ENCODE assay signal across 19 mouse cellular contexts in the genomic region with DNA sequence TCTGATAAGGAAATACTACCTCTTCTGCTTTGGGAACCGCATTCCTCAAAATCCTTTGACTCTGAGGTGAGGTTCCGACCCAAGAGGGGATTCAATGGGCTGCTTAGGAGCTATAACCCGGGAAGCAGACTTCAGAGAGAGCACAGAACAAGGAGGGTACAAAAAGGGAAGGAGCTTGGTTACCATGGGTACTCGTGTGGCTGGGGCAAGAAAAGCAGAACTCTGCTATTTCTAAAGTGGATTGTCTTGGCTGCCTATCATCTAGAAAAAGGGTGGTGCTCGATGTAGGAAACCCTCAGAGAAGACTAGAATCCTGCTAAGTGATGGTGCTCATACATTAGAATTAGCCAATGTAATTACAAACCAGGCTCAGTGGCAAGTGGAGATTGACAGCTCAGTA. TPM values are rescaled to one million over a fixed set of nuclear protein-coding genes. Genes with fewer than 3 reads are reported as not detected.
DNase-seq lines count a peak whose midpoint lies in the region; ATAC-seq and TF ChIP-seq lines count a peak whose summit lies in the region.
"Had no signal": no experiment of that assay in that cellular context is flagged by ENCODE, and none has a peak within 500 bp of the region (broad histone marks: within the 10 kb centered on the region; RNA-seq: fewer than 3 reads in every experiment).

No protein-coding gene starts in this region.

- no peaks in the 10 kb centered on the region for H3K9me3 ChIP-seq in lung, postnatal 0 days (ENCODE audit: low read length)
- H3K9me3 ChIP-seq in stomach, embryonic 15.5 days: no peaks in the 10 kb centered on the region
- H3K9me3 ChIP-seq: forebrain, embryonic 15.5 days; limb, embryonic 15.5 days; lung, embryonic 15.5 days; midbrain, embryonic 12.5 days had no signal

- WGBS in heart, adult 2 months: 53% methylated on average over 5 of the region's 5 CpGs
- 49% methylated on average over 5 of the region's 5 CpGs for WGBS in lung, postnatal 0 days
- 52% methylated on average over 5 of the region's 5 CpGs for WGBS in lung, adult 2 months
- WGBS in stomach, embryonic 15.5 days: 56% methylated on average over 5 of the region's 5 CpGs

- peak; percentile 77 for DNase-seq in heart, adult 11 months
- DNase-seq in heart, adult 2 months: no peak
- peak; percentile 32 for DNase-seq in lung, postnatal 0 days (ENCODE audit: low spot score)
- DNase-seq in lung, adult 2 months: no peak
- DNase-seq in kidney, postnatal 36 days: no peak
- DNase-seq in left cerebral cortex, postnatal 10 days (ENCODE audit: extremely low spot score in 1 of 2, low spot score in 2 of 2): no peak
- DNase-seq: cerebellum, adult 18-20 months; gastrocnemius, postnatal 14 days; kidney, adult 9 months had no signal

- no peak for ATAC-seq in lung, postnatal 0 days
- ATAC-seq in hematopoietic stem cell, adult 5-6 weeks (replicated peaks in 1 of 2; ENCODE audit: insufficient read depth in 1 of 2, low FRiP score in 2 of 2, low TSS enrichment in 1 of 2, low read depth in 1 of 2, poor library complexity in 2 of 2, severe bottlenecking in 2 of 2): peak; percentile 94 to 95
- ATAC-seq in stomach, embryonic 15.5 days (ENCODE audit: insufficient read depth, low FRiP score, low read depth): no peak
- ATAC-seq: forebrain, embryonic 15.5 days; hindbrain, embryonic 16.5 days had no signal

- no peak overlapping the region for H3K27ac ChIP-seq in heart, adult 2 months
- no peak overlapping the region for H3K27ac ChIP-seq in lung, postnatal 0 days (ENCODE audit: low read length)
- peak overlapping the region; percentile 35; the same call in 1 of the 2 replicates for H3K27ac ChIP-seq in stomach, embryonic 15.5 days
- H3K27ac ChIP-seq: forebrain, embryonic 15.5 days; limb, embryonic 15.5 days; lung, embryonic 15.5 days; midbrain, embryonic 12.5 days had no signal

- peaks cover 8% of the 10 kb centered on the region for H3K4me1 ChIP-seq in heart, adult 2 months (ENCODE audit: control insufficient read depth, insufficient read depth, low read length)
- peaks cover 3% of the 10 kb centered on the region; the same call in 1 of the 2 replicates for H3K4me1 ChIP-seq in lung, postnatal 0 days (ENCODE audit: insufficient read depth, low read depth, low read length)
- H3K4me1 ChIP-seq in lung, adult 2 months (ENCODE audit: control insufficient read depth, insufficient read depth, low read length): no peaks in the 10 kb centered on the region; the same call in 1 of the 2 replicates
- 0 out of 2 replicates have a peak, but pooled peaks cover 2% of the 10 kb centered on the region for H3K4me1 ChIP-seq in stomach, embryonic 15.5 days

- TF ChIP-seq EP300 in heart, adult 2 months (IDR thresholded peaks at IDR 0.05; ENCODE audit: insufficient read depth, low read depth, low read length): no peak
- no peak for TF ChIP-seq EP300 in lung, postnatal 0 days (IDR thresholded peaks at IDR 0.05)

- no peaks in the 10 kb centered on the region for H3K27me3 ChIP-seq in heart, adult 2 months (ENCODE audit: control insufficient read depth, insufficient read depth, low read length)
- H3K27me3 ChIP-seq in lung, postnatal 0 days (replicated peaks; ENCODE audit: insufficient read depth, low read length): no peaks in the 10 kb centered on the region
- no peaks in the 10 kb centered on the region for H3K27me3 ChIP-seq in stomach, embryonic 15.5 days (replicated peaks)
- H3K27me3 ChIP-seq: forebrain, embryonic 15.5 days; limb, embryonic 15.5 days; lung, embryonic 15.5 days; midbrain, embryonic 12.5 days had no signal

- intact Hi-C loops in heart, adult 2 months (cut with DNase I): no loop called here
- intact Hi-C loops in left cerebral cortex, postnatal 10 days (cut with DNase I): no loop called here

- no peak for TF ChIP-seq POLR2A in heart, adult 2 months (IDR thresholded peaks at IDR 0.05; ENCODE audit: insufficient read depth, low read depth, low read length)
- no peak for TF ChIP-seq POLR2A in lung, adult 2 months (IDR thresholded peaks at IDR 0.05; ENCODE audit: borderline replicate concordance, extremely low read depth, low read depth, low read length)

- TF ChIP-seq CTCF in heart, adult 2 months (IDR thresholded peaks at IDR 0.05): no peak
- no peak for TF ChIP-seq CTCF in lung, postnatal 0 days (IDR thresholded peaks at IDR 0.05)
- no peak for TF ChIP-seq CTCF in lung, adult 2 months (IDR thresholded peaks at IDR 0.05; ENCODE audit: insufficient read depth, low read length)

- H3K79me2 ChIP-seq in heart, adult 2 months (replicated peaks; ENCODE audit: control insufficient read depth, insufficient read depth, low read length): no peaks in the 10 kb centered on the region

- H3K4me2 ChIP-seq in lung, postnatal 0 days (replicated peaks; ENCODE audit: low read depth, low read length): no peak overlapping the region
- no peak overlapping the region for H3K4me2 ChIP-seq in stomach, embryonic 15.5 days
- H3K4me2 ChIP-seq: forebrain, embryonic 15.5 days; limb, embryonic 15.5 days; lung, embryonic 15.5 days; midbrain, embryonic 12.5 days had no signal

- no peak overlapping the region for H3K9ac ChIP-seq in heart, adult 2 months (ENCODE audit: low read depth, low read length)
- no peak overlapping the region for H3K9ac ChIP-seq in lung, postnatal 0 days (replicated peaks; ENCODE audit: low read depth)
- no peak overlapping the region for H3K9ac ChIP-seq in stomach, embryonic 15.5 days
- H3K9ac ChIP-seq: forebrain, embryonic 15.5 days; limb, embryonic 15.5 days; lung, embryonic 15.5 days; midbrain, embryonic 12.5 days had no signal

- H3K36me3 ChIP-seq in heart, adult 2 months (ENCODE audit: control insufficient read depth, insufficient read depth, low read length): no peaks in the 10 kb centered on the region
- H3K36me3 ChIP-seq in lung, postnatal 0 days (ENCODE audit: insufficient read depth, low read length): no peaks in the 10 kb centered on the region
- H3K36me3 ChIP-seq in stomach, embryonic 15.5 days: no peaks in the 10 kb centered on the region
- H3K36me3 ChIP-seq: forebrain, embryonic 15.5 days; limb, embryonic 15.5 days; lung, embryonic 15.5 days; midbrain, embryonic 12.5 days had no signal

- H3K4me3 ChIP-seq in heart, adult 2 months: no peak overlapping the region
- H3K4me3 ChIP-seq in lung, postnatal 0 days (ENCODE audit: low read depth, low read length): no peak overlapping the region
- no peak overlapping the region for H3K4me3 ChIP-seq in lung, adult 2 months (replicated peaks; ENCODE audit: extremely low read depth, low read depth, low read length)
- H3K4me3 ChIP-seq in stomach, embryonic 15.5 days (replicated peaks): no peak overlapping the region
- H3K4me3 ChIP-seq: forebrain, embryonic 15.5 days; limb, embryonic 15.5 days; lung, embryonic 15.5 days; midbrain, embryonic 12.5 days had no signal

RNA-seq across cellular contexts. Expression of gene Cpd, which starts 12.4 kb away (rescaled TPM):
- total RNA-seq in heart, adult 2 months (2021): 10 to 100 TPM; 34.8 to 39.7 TPM
- polyA plus RNA-seq in heart, adult 2 months (2012; rRNA removed): 16.8 and 34.5 TPM in 2 replicates
- 15.7 and 16.7 TPM in 2 replicates for polyA plus RNA-seq in lung, postnatal 0 days (2015; fragmentation: Nextera tagmentation; extraction: Ambion mirVana)
- polyA plus RNA-seq in lung, adult 2 months (2012; rRNA removed): 36.9 and 49.0 TPM in 2 replicates
- 10.4 and 16.8 TPM in 2 replicates for total RNA-seq in hematopoietic stem cell, adult 5-6 weeks (2017)
- polyA plus RNA-seq in stomach, embryonic 15.5 days (2015; fragmentation: Nextera tagmentation; extraction: Ambion mirVana): 12.5 and 13.3 TPM in 2 replicates
- 10 to 100 TPM; 70.3 to 75.0 TPM for total RNA-seq in left cerebral cortex, postnatal 10 days (2021)

RNA-seq across cellular contexts. Expression of gene Tmigd1, which starts 42.7 kb away (rescaled TPM):
- under 1 TPM; 0.47 to 0.57 TPM for total RNA-seq in heart, adult 2 months (2021)
- polyA plus RNA-seq in heart, adult 2 months (2012; rRNA removed): 0.16 and 0.20 TPM in 2 replicates
- 0.29 and 0.44 TPM in 2 replicates for polyA plus RNA-seq in lung, postnatal 0 days (2015; fragmentation: Nextera tagmentation; extraction: Ambion mirVana)
- 0.10 and 0.39 TPM in 2 replicates for polyA plus RNA-seq in lung, adult 2 months (2012; rRNA removed)
- not detected in 2 replicates for total RNA-seq in hematopoietic stem cell, adult 5-6 weeks (2017)
- polyA plus RNA-seq in stomach, embryonic 15.5 days (2015; fragmentation: Nextera tagmentation; extraction: Ambion mirVana): 0.27 and 1.4 TPM in 2 replicates
- total RNA-seq in left cerebral cortex, postnatal 10 days (2021): not detected
- total RNA-seq: layer of hippocampus, adult 8-10 months had no signal
- polyA plus RNA-seq: cortical plate, adult 2 months; forebrain, embryonic 15.5 days; hindbrain, embryonic 16.5 days; midbrain, embryonic 12.5 days; stomach, embryonic 14.5 days had no signal

Comparison
In these comparisons a context has a peak if more than half of its experiments do, and no peak if none do; other contexts are left out.
1. DNase-seq: peak in heart, adult 11 months (single experiment) and lung, postnatal 0 days (single experiment); none in heart, adult 2 months (0 of 2), lung, adult 2 months (single experiment), kidney, postnatal 36 days (0 of 2) and left cerebral cortex, postnatal 10 days (0 of 2).
2. ATAC-seq: peak in hematopoietic stem cell, adult 5-6 weeks (2 of 2); none in lung, postnatal 0 days (single experiment) and stomach, embryonic 15.5 days (single experiment).